Mouse (Mus musculus) kidney, embryonic 14.5 days (tissue): ENCODE results near the gene Tmcc3. TPM values are rescaled to one million over a fixed set of nuclear protein-coding genes. Genes with fewer than 3 reads are reported as not detected.
A peak's percentile ranks its signal among the peaks of the same experiment; 100 is the strongest.

Source experiments
- ATAC-seq: fragments of 200-750 bp; cut with Nextera tagmentation; 2 replicates; pipeline ENCODE4 v1.8.0; 2017; ENCODE audit warnings: moderate number of reproducible peaks, mild to moderate bottlenecking, moderate TSS enrichment, moderate library complexity; ENCODE audit not compliant: low FRiP score, low TSS enrichment
- H3K27ac ChIP-seq: fragments of 300-500 bp; sonication (generic); 2 replicates; pipeline ENCODE4 v1.5.1; 2014; ENCODE audit warnings: low read depth, mild to moderate bottlenecking, low read length, moderate library complexity, mixed read lengths
- H3K27me3 ChIP-seq: fragments of 300-500 bp; sonication (generic); 2 replicates; pipeline ENCODE4 v1.6.1; 2014; ENCODE audit warnings: mild to moderate bottlenecking, low read length; ENCODE audit not compliant: control insufficient read depth, insufficient read depth
- H3K36me3 ChIP-seq: fragments of 300-500 bp; sonication (generic); 2 replicates; pipeline ENCODE4 v1.6.1; 2014; ENCODE audit warnings: low read length, mixed read lengths; ENCODE audit not compliant: control insufficient read depth, insufficient read depth
- H3K4me1 ChIP-seq: fragments of 300-500 bp; sonication (generic); 2 replicates; pipeline ENCODE4 v1.6.1; 2014; ENCODE audit warnings: low read length, mixed read lengths; ENCODE audit not compliant: control insufficient read depth, insufficient read depth
- H3K4me2 ChIP-seq: fragments of 300-500 bp; sonication (generic); replicated peaks from 2 replicates; pipeline ENCODE4 v1.6.1; 2014; ENCODE audit warnings: low read depth, mild to moderate bottlenecking, low read length
- H3K4me3 ChIP-seq: fragments of 300-500 bp; sonication (generic); 2 replicates; pipeline ENCODE4 v1.5.1; 2014; ENCODE audit warnings: mild to moderate bottlenecking, low read length
- H3K9ac ChIP-seq: fragments of 300-500 bp; sonication (generic); 2 replicates; pipeline ENCODE4 v1.6.1; 2014; ENCODE audit warnings: low read depth, mild to moderate bottlenecking, low read length, moderate library complexity
- H3K9me3 ChIP-seq: fragments of 300-500 bp; sonication (generic); 2 replicates; pipeline ENCODE4 v1.6.1; 2016; ENCODE audit warnings: low read length; ENCODE audit not compliant: control insufficient read depth
- WGBS: fragments of 180-500 bp; shearing (Covaris S2); extraction: QIAGEN DNeasy Blood & Tissue Kit; methylation state at CpG from one replicate; pipeline ENCODE4 v1.1.7; 2014; 5-methylcytosine and 5-hydroxymethylcytosine counted together
- polyA plus RNA-seq: library from polyadenylated mRNA; unstranded; fragments of >200 nt; fragmentation: Nextera tagmentation; extraction: Ambion mirVana; gene quantifications from 2 replicates; pipeline ENCODE4 v1.2.1, GENCODE M21; 2014

The Tmcc3 gene
- polyA plus RNA-seq, 1 experiment from 2014 or later, result 7.2 TPM

- Histone ChIP-seq H3K27me3 (no peaks in the 10 kb centered on the region), H3K4me2 (no peak overlapping the region), H3K9me3 (no peaks in the 10 kb centered on the region), H3K27ac (peak overlapping the region; percentile 52; the same call in 1 of the 2 replicates), H3K4me3 (no peak overlapping the region), H3K9ac (no peak overlapping the region), H3K36me3 (no peaks in the 10 kb centered on the region), H3K4me1 (peaks cover 10% of the 10 kb centered on the region)
- ATAC-seq, result peak; percentile 59; the same call in 1 of the 2 replicates
- WGBS, result 21% methylated on average over 8 of the region's 8 CpGs
Observed at GRCm38 (mm10) chr10:94413770-94414651, 102.3 kb downstream of the Tmcc3 start.

GRCm38 (mm10) chr10:94415950-94416844 is 104.4 kb downstream of the Tmcc3 start:
- no peak overlapping the region for H3K9ac ChIP-seq
- H3K4me3 ChIP-seq, result no peak overlapping the region
- peaks cover 10% of the 10 kb centered on the region for H3K4me1 ChIP-seq
- H3K27ac ChIP-seq, result no peak overlapping the region
- no peaks in the 10 kb centered on the region for H3K9me3 ChIP-seq
- 0 out of 2 replicates have a peak overlapping the region, but pooled peaks have one; percentile 19 for H3K4me2 ChIP-seq
- WGBS, result 41% methylated on average over 22 of the region's 22 CpGs
- no peaks in the 10 kb centered on the region for H3K36me3 ChIP-seq
- 0 out of 2 replicates have a peak, but pooled peaks have one; percentile 44 for ATAC-seq
- no peaks in the 10 kb centered on the region for H3K27me3 ChIP-seq

GRCm38 (mm10) chr10:94417643-94418042 is 105.9 kb downstream of the Tmcc3 start:
- no peak overlapping the region for H3K4me2 ChIP-seq
- no peak overlapping the region for H3K4me3 ChIP-seq
- WGBS, result 81% methylated on average over 4 of the region's 4 CpGs
- peaks cover 10% of the 10 kb centered on the region for H3K4me1 ChIP-seq
- H3K9ac ChIP-seq, result no peak overlapping the region
- no peaks in the 10 kb centered on the region for H3K36me3 ChIP-seq
- no peaks in the 10 kb centered on the region for H3K27me3 ChIP-seq
- H3K27ac ChIP-seq, result no peak overlapping the region
- no peaks in the 10 kb centered on the region for H3K9me3 ChIP-seq
- no peak for ATAC-seq

GRCm38 (mm10) chr10:94426000-94426920 is 114.5 kb downstream of the Tmcc3 start:
- Histone ChIP-seq H3K36me3 (no peaks in the 10 kb centered on the region), H3K27ac (no peak overlapping the region), H3K27me3 (no peaks in the 10 kb centered on the region; the same call in 1 of the 2 replicates), H3K4me1 (no peaks in the 10 kb centered on the region; the same call in 1 of the 2 replicates), H3K4me3 (no peak overlapping the region), H3K9ac (no peak overlapping the region), H3K9me3 (no peaks in the 10 kb centered on the region), H3K4me2 (no peak overlapping the region)
- peak; percentile 73 for ATAC-seq
- WGBS, result 66% methylated on average over 12 of the region's 12 CpGs

GRCm38 (mm10) chr10:94426921-94427270 is 115.1 kb downstream of the Tmcc3 start:
- H3K4me1 ChIP-seq, result no peaks in the 10 kb centered on the region; the same call in 1 of the 2 replicates
- H3K9ac ChIP-seq, result no peak overlapping the region
- H3K4me3 ChIP-seq, result no peak overlapping the region
- no peaks in the 10 kb centered on the region for H3K36me3 ChIP-seq
- H3K27ac ChIP-seq, result no peak overlapping the region
- H3K27me3 ChIP-seq, result no peaks in the 10 kb centered on the region; the same call in 1 of the 2 replicates
- WGBS, result 92% methylated on average over 15 of the region's 15 CpGs
- ATAC-seq, result no peak
- H3K4me2 ChIP-seq, result no peak overlapping the region
- no peaks in the 10 kb centered on the region for H3K9me3 ChIP-seq

- Histone ChIP-seq H3K36me3 (no peaks in the 10 kb centered on the region), H3K4me1 (no peaks in the 10 kb centered on the region; the same call in 1 of the 2 replicates), H3K9me3 (no peaks in the 10 kb centered on the region), H3K27ac (no peak overlapping the region), H3K4me2 (no peak overlapping the region), H3K4me3 (no peak overlapping the region), H3K27me3 (no peaks in the 10 kb centered on the region; the same call in 1 of the 2 replicates), H3K9ac (no peak overlapping the region)
- no peak for ATAC-seq
- WGBS, result 55% methylated on average over 12 of the region's 12 CpGs
Observed at GRCm38 (mm10) chr10:94428186-94428942, 116.6 kb downstream of the Tmcc3 start.

GRCm38 (mm10) chr10:94430566-94430965 is 118.8 kb downstream of the Tmcc3 start:
- Histone ChIP-seq H3K27ac (no peak overlapping the region), H3K4me2 (no peak overlapping the region), H3K27me3 (no peaks in the 10 kb centered on the region; the same call in 1 of the 2 replicates), H3K9ac (no peak overlapping the region), H3K4me3 (no peak overlapping the region), H3K9me3 (no peaks in the 10 kb centered on the region), H3K36me3 (no peaks in the 10 kb centered on the region), H3K4me1 (no peaks in the 10 kb centered on the region; the same call in 1 of the 2 replicates)
- no peak for ATAC-seq
- WGBS, result 83% methylated on average over 6 of the region's 6 CpGs

GRCm38 (mm10) chr10:94432933-94433332 is 121.2 kb downstream of the Tmcc3 start:
- H3K27ac ChIP-seq, result no peak overlapping the region
- H3K4me2 ChIP-seq, result no peak overlapping the region
- no peak for ATAC-seq
- no peak overlapping the region for H3K4me3 ChIP-seq
- WGBS, result 77% methylated on average over 5 of the region's 5 CpGs
- no peaks in the 10 kb centered on the region for H3K27me3 ChIP-seq
- H3K9ac ChIP-seq, result no peak overlapping the region
- no peaks in the 10 kb centered on the region for H3K9me3 ChIP-seq
- no peaks in the 10 kb centered on the region for H3K4me1 ChIP-seq
- H3K36me3 ChIP-seq, result no peaks in the 10 kb centered on the region
